Mouse (Mus musculus) liver, embryonic 14.5 days (tissue): ENCODE results near the gene Phyh.

Experiments
- CTCF ChIP-seq: IDR thresholded peaks from 2 replicates; pipeline ENCODE4 v1.5.1; 2016; ENCODE audit warnings: antibody characterized with exemption, low read depth, control low read depth
- EP300 ChIP-seq: IDR thresholded peaks from 2 replicates; pipeline ENCODE4 v1.6.1; 2016; ENCODE audit warnings: antibody characterized with exemption, low read depth

DNA sequence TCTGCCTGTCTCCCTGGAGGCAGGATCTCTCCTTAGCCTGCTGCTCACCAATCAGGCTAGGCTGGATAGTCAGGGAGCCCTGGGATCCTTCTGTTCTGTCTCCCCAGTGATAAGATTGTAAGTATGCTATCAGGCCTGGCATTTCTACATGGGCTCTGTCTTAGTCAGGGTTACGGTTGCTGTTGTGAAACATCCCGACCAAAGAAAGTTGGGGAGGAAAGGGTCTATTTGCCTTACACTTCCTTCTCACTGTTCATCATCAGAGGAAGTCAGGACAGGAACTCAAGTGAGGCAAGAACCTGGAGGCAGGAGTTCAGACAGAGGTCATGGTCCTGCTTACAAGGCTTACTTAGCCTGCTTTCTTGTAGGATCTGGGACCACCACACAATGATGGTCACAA is 10.4 kb downstream of the Phyh start:
- TF ChIP-seq CTCF (no peak), EP300 (no peak)
